Mouse (Mus musculus) small intestine, adult 2 months (tissue): ENCODE results near the gene Bmp2k.

Source experiments
- CTCF ChIP-seq: fragments of 200-500 bp; IDR thresholded peaks from 2 replicates; pipeline ENCODE4 v1.5.1; 2012; ENCODE audit warnings: low read depth, mild to moderate bottlenecking, control low read depth, inconsistent platforms, low read length, moderate library complexity, mixed read lengths; ENCODE audit not compliant: insufficient replicate concordance, insufficient read length; ENCODE audit errors: extremely low read depth
- POLR2A ChIP-seq: fragments of 200-500 bp; IDR thresholded peaks from 2 replicates; pipeline ENCODE4 v1.6.1; 2012; ENCODE audit warnings: low read depth, mild to moderate bottlenecking, control low read depth, inconsistent platforms, low read length, moderate library complexity

DNA sequence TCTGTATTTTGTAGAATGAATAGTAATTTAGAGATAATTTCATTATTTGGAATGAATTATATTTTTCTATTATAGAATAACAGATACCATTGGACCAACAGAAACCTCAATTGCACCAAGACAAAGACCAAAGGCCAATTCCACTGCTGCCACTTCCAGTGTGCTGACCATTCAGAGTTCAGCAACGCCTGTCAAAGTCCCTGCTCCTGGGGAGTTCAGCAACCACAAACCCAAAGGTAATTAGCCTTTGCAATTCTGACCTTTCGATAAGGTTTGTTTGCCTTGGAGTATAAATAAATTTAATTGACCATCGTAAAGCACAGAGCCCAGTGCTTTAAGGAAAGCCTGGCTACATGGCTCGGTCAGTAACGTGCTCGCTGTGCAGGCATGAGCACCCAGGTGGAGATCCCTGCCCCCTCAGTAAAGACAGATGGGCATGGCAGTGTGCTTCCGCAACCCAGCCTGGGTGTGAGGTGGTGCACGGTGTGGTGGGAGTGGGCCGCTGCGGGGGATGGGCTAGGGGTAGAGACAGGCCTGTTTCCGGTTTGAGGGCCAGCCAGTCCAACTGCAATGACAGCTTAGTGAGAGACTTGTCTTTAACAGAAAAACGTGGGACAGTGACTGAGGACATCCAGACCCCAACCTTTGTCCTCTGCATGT is 59.4 kb downstream of the Bmp2k start:
- TF ChIP-seq CTCF (no peak), POLR2A (no peak)
